Mouse (Mus musculus) forebrain, embryonic 13.5 days (tissue): Measurements from ENCODE around the gene Akt2. TPM values are rescaled to one million over a fixed set of nuclear protein-coding genes. Genes with fewer than 3 reads are reported as not detected.
A peak's percentile ranks its signal among the peaks of the same experiment; 100 is the strongest.

ENCODE experiments used
- ATAC-seq: fragments of 200-750 bp; cut with Nextera tagmentation; 2 replicates; pipeline ENCODE4 v1.8.0; 2017
- H3K27ac ChIP-seq: fragments of 300-500 bp; sonication (generic); 2 replicates; pipeline ENCODE4 v1.5.1; 2015; ENCODE audit warnings: inconsistent platforms, mild to moderate bottlenecking, moderate library complexity
- H3K27me3 ChIP-seq: fragments of 300-500 bp; sonication (generic); 2 replicates; pipeline ENCODE4 v1.6.1; 2015; ENCODE audit warnings: mild to moderate bottlenecking, inconsistent platforms
- H3K36me3 ChIP-seq: fragments of 300-500 bp; sonication (generic); 2 replicates; pipeline ENCODE4 v1.6.1; 2015; ENCODE audit warnings: mild to moderate bottlenecking, inconsistent platforms; ENCODE audit not compliant: poor library complexity, severe bottlenecking
- H3K4me1 ChIP-seq: fragments of 300-500 bp; sonication (generic); 2 replicates; pipeline ENCODE4 v1.6.1; 2015; ENCODE audit warnings: inconsistent platforms
- H3K4me2 ChIP-seq: fragments of 300-500 bp; sonication (generic); 2 replicates; pipeline ENCODE4 v1.6.1; 2015; ENCODE audit warnings: inconsistent platforms, mild to moderate bottlenecking, moderate library complexity
- H3K4me3 ChIP-seq: fragments of 300-500 bp; sonication (generic); 2 replicates; pipeline ENCODE4 v1.5.1; 2015; ENCODE audit warnings: mild to moderate bottlenecking, inconsistent platforms
- H3K9ac ChIP-seq: fragments of 300-500 bp; sonication (generic); 2 replicates; pipeline ENCODE4 v1.6.1; 2015; ENCODE audit warnings: mild to moderate bottlenecking, inconsistent platforms
- H3K9me3 ChIP-seq: fragments of 300-500 bp; sonication (generic); replicated peaks from 2 replicates; pipeline ENCODE4 v1.6.1; 2016; ENCODE audit warnings: inconsistent platforms
- WGBS: fragments of 180-500 bp; shearing (Covaris S2); methylation state at CpG from one replicate; pipeline ENCODE4 v1.1.7; 2015; 5-methylcytosine and 5-hydroxymethylcytosine counted together
- polyA plus RNA-seq: library from polyadenylated mRNA; unstranded; fragments of >200 nt; fragmentation: Nextera tagmentation; extraction: Ambion mirVana; gene quantifications from 2 replicates; pipeline ENCODE4 v1.2.1, GENCODE M21; 2015

The Akt2 gene
- 75.2 and 82.2 TPM in 2 replicates for polyA plus RNA-seq

DNA sequence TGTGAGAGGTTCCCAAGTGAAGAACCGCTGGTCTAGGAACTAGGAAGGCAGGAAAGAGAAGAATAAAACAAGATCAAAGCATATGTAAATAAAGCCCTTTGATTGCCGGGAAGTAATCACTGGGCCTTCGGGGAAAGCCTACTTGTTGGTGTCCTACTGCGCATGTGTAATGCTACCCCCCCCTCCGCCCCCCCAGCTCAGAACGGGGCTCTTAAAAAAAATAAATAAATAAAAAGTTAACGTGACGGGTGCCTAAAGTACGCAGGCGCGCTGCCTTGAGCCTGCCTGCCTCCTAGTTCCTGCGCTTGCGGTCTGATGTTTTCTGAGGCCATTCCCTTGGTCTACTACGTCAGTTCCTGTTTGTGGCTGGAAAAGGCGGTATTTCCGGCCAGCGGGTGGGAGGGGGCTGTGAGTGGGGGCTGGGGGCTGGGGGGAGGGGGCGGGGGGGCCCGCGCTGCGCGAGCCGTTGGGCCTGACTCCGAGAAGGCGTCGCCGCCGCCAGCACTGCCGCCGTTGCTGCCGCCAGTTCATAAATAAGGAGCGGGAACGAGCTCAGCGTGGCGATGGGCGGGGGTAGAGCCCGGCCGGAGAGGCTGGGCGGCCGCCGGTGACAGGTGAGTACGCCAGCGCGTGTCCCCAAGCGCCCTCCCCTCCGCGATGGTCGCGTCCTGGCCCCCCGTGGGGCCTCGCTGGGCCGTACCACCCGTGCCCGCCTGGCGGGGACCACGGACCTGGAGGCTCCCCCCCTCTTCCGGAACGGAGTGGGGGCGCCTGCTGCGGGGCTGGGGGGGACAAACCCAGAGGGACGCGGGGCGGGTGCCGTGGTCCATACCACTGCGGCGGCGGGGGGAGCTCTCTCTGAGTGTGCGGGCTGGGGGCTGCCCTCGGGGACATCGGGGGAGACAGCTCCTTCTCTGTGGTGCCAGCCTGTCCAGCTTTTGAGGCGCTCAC lies at the start of gene Akt2:
Gene Akt2, plus strand, starts transcription at position 287 of the 951 bp plus-strand sequence.
- H3K9ac ChIP-seq = peak within 1 kb of the TSS; percentile 93
- no peaks in the 10 kb centered on the region for H3K27me3 ChIP-seq
- peaks cover 25% of the 10 kb centered on the region for H3K4me1 ChIP-seq
- H3K36me3 ChIP-seq = 0 out of 2 replicates have a peak, but pooled peaks cover 3% of the 10 kb centered on the region
- WGBS = under 1% methylated on average over 61 of the region's 71 CpGs
- peak; percentile 96 for ATAC-seq
- peak within 1 kb of the TSS; percentile 74 for H3K4me3 ChIP-seq
- H3K27ac ChIP-seq = peak within 1 kb of the TSS; percentile 98
- peak within 1 kb of the TSS; percentile 80 for H3K4me2 ChIP-seq
- no peaks in the 10 kb centered on the region for H3K9me3 ChIP-seq

DNA sequence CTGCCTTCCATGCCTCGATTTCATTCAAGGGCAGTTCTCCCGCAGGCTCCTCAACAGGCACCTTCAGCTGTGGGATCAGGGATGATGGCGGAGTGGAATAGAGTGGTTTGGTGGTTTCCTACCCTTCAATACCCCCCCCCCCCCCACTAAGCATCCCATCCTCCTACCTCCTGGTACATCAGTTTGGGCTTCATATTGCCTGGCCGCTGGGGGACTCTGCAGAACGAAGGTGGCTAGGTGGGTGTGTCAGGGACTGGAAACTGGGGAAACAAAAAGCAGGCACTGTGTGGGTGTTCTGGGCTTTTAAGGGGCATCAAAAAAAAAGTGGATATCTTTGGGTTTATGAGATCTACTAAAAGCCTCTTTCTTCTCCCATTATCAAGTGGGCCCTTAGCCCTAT lies 49.4 kb upstream of the Akt2 start:
- Histone ChIP-seq H3K27me3 (no peaks in the 10 kb centered on the region), H3K4me2 (peak overlapping the region; percentile 77), H3K27ac (peak overlapping the region; percentile 25; the same call in 1 of the 2 replicates), H3K9ac (peak overlapping the region; percentile 71), H3K4me3 (peak overlapping the region; percentile 48), H3K36me3 (peaks cover 35% of the 10 kb centered on the region), H3K4me1 (peaks cover 16% of the 10 kb centered on the region), H3K9me3 (no peaks in the 10 kb centered on the region)
- ATAC-seq = no peak
- 65% methylated on average over 5 of the region's 5 CpGs for WGBS

- WGBS = 3% methylated on average over 30 of the region's 30 CpGs
- ATAC-seq = peak; percentile 96
- Histone ChIP-seq H3K9ac (peak overlapping the region; percentile 71), H3K27ac (no peak overlapping the region), H3K4me3 (peak overlapping the region; percentile 48), H3K4me1 (peaks cover 16% of the 10 kb centered on the region), H3K9me3 (no peaks in the 10 kb centered on the region), H3K36me3 (peaks cover 29% of the 10 kb centered on the region), H3K27me3 (no peaks in the 10 kb centered on the region), H3K4me2 (peak overlapping the region; percentile 77)
Observed at GRCm38 (mm10) chr7:27542392-27543033, 48.8 kb upstream of the Akt2 start.

DNA sequence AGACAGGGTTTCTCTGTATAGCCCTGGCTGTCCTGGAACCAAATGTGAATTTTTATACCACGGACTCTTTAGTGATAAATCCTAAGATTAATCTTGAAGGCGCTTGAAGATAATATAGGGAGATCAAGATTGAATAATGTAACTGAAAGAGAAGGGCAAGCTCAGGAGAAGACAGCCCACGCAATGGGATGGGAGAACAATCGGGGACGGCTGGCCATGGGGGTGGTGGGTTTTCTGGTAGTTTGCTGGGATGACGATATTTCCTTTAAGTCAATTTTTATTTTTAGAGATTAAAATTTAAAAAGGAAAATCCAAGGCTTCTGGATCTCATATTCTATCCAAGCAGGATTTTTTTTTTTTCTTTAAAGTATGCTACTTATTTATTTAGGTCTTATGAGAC lies 48.3 kb upstream of the Akt2 start:
- Histone ChIP-seq H3K9ac (peak overlapping the region; percentile 71), H3K4me1 (peaks cover 16% of the 10 kb centered on the region), H3K27me3 (no peaks in the 10 kb centered on the region), H3K4me3 (peak overlapping the region; percentile 48), H3K4me2 (peak overlapping the region; percentile 77), H3K27ac (no peak overlapping the region), H3K36me3 (peaks cover 24% of the 10 kb centered on the region), H3K9me3 (no peaks in the 10 kb centered on the region)
- peak; percentile 9; the same call in 1 of the 2 replicates for ATAC-seq
- WGBS = 58% methylated on average over 6 of the region's 6 CpGs

DNA sequence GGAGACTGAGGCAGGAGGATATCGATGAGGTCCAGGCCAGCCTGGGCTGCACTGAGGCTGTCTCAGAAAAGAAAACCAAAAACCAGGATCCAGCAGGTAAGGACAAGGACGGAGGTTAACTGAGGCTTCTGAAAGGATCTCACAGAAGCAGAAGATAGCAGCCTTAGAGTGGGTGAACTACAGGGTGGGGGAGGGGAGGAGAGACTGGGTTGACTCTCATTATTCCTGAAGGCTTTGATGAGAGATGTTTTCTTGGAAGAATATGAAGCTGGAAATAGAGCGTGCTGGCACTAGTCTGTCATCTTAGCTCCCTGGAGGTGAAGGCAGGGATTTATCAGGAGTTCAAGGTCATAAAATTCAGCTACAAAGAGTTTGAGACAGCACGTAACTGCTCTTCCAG lies 47.5 kb upstream of the Akt2 start:
- H3K27ac ChIP-seq = no peak overlapping the region
- WGBS = 93% methylated on average over 4 of the region's 4 CpGs
- no peak overlapping the region for H3K4me2 ChIP-seq
- H3K9me3 ChIP-seq = no peaks in the 10 kb centered on the region
- no peaks in the 10 kb centered on the region for H3K27me3 ChIP-seq
- H3K9ac ChIP-seq = no peak overlapping the region
- H3K4me1 ChIP-seq = peaks cover 16% of the 10 kb centered on the region
- no peak for ATAC-seq
- no peak overlapping the region for H3K4me3 ChIP-seq
- peaks cover 19% of the 10 kb centered on the region for H3K36me3 ChIP-seq

DNA sequence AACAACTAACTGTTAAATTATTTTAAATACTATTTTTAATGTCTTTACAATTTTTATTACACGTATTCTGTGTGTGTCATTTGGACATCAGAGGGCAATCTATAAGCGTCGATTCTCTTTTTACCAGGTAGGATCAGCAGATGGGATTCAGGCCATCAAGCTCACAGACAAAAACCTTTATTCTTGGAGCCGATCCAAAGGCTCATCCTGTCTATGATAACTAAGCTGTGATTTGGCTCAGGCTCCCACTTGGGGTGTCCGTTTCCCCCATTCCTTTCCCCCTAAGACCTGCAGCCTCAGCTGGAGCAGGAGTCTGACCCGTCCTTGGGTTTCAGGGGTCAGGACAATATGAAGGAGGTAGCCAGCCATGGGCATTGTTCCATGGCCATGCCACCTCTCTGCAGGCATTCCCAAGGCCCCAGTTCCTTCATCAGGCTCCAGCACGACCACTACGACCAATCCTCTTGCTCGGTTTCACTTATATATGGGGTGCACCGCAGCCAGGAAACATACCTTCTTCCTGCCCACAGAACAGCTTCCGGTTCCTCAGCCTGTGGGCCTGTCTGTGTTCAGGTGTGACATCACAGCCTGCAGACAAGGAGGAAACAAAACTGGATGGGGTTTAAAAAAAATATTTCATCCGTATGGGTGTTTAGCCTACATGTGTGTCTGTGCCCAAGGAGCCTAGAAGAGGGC lies 46.5 kb upstream of the Akt2 start:
- ATAC-seq = no peak
- Histone ChIP-seq H3K4me3 (no peak overlapping the region), H3K27me3 (no peaks in the 10 kb centered on the region), H3K4me1 (peaks cover 16% of the 10 kb centered on the region), H3K4me2 (no peak overlapping the region), H3K9me3 (no peaks in the 10 kb centered on the region), H3K9ac (no peak overlapping the region), H3K27ac (no peak overlapping the region), H3K36me3 (0 out of 2 replicates have a peak, but pooled peaks cover 9% of the 10 kb centered on the region)
- WGBS = 89% methylated on average over 12 of the region's 12 CpGs

- H3K9me3 ChIP-seq = no peaks in the 10 kb centered on the region
- 84% methylated on average over 6 of the region's 6 CpGs for WGBS
- no peak overlapping the region for H3K4me3 ChIP-seq
- H3K9ac ChIP-seq = no peak overlapping the region
- no peaks in the 10 kb centered on the region for H3K27me3 ChIP-seq
- H3K4me2 ChIP-seq = no peak overlapping the region
- H3K4me1 ChIP-seq = peaks cover 21% of the 10 kb centered on the region
- no peak for ATAC-seq
- no peak overlapping the region for H3K27ac ChIP-seq
- no peaks in the 10 kb centered on the region for H3K36me3 ChIP-seq
Observed at GRCm38 (mm10) chr7:27549597-27549996, 41.8 kb upstream of the Akt2 start.

DNA sequence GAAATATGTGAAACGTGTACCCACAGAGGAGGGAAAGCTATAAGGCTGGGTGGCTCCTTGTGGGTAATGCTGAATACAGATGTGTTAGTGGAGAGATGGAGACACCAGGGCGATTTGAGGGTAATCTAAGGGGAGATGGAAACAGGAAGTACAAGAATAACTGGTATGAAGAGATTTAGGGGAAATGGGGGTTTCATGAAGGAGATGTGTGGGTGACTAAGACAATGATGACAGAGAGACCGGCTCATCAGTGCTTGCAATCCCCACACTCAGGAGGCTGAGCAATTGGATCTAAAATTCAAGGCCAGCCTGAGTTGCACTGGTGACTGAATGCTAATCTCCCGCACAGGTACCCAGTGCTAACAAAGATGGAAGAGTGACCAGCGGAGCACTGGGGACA lies 39.3 kb upstream of the Akt2 start:
- Histone ChIP-seq H3K27me3 (no peaks in the 10 kb centered on the region), H3K27ac (no peak overlapping the region), H3K4me2 (peak overlapping the region; percentile 86), H3K9me3 (no peaks in the 10 kb centered on the region), H3K4me1 (peaks cover 25% of the 10 kb centered on the region), H3K4me3 (peak overlapping the region; percentile 81), H3K36me3 (peaks cover 14% of the 10 kb centered on the region), H3K9ac (peak overlapping the region; percentile 80; the same call in 1 of the 2 replicates)
- 58% methylated on average over 5 of the region's 5 CpGs for WGBS
- ATAC-seq = no peak

DNA sequence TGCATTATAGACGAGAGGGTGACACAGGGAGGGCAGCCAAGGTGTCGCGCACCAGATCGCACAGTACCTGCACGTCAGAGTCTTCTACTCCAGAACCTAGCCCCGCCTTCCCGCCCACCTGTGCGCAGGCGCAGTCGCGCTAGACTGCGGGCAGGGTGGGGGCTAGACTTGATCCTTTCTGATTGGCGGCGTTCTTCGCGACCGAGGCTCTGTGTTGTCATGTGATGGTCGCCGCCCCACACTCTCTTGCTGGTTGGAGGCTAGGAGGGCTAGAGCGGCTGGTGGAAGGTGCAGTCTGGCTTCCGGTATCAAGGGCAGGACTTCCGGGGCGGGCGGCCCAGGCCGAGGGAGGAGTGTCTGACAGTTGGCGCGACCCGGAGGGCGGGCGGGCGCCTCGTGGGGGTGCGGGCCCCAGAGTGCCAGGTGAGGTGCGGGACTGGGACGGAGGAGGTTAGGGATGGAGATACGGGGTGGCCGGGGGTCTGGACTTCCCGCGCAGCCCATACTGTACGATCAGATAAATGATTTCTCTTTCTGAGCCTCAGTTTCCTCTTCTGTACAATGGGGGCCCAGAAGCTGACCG lies 38.3 kb upstream of the Akt2 start, which contains the start of the genes Pld3 and 2310022A10Rik:
Gene Pld3, minus strand, starts transcription at position 288 of the 583 bp plus-strand sequence.
Gene 2310022A10Rik, plus strand, starts transcription at position 303 of the 583 bp plus-strand sequence.
- Histone ChIP-seq H3K9me3 (no peaks in the 10 kb centered on the region), H3K4me2 (peak within 1 kb of the TSS; percentile 86), H3K4me1 (peaks cover 25% of the 10 kb centered on the region), H3K9ac (peak within 1 kb of the TSS; percentile 80), H3K27ac (no peak within 1 kb of the TSS), H3K36me3 (peaks cover 14% of the 10 kb centered on the region), H3K4me3 (peak within 1 kb of the TSS; percentile 81), H3K27me3 (no peaks in the 10 kb centered on the region)
- peak; percentile 100 for ATAC-seq
- under 1% methylated on average over 41 of the region's 41 CpGs for WGBS

DNA sequence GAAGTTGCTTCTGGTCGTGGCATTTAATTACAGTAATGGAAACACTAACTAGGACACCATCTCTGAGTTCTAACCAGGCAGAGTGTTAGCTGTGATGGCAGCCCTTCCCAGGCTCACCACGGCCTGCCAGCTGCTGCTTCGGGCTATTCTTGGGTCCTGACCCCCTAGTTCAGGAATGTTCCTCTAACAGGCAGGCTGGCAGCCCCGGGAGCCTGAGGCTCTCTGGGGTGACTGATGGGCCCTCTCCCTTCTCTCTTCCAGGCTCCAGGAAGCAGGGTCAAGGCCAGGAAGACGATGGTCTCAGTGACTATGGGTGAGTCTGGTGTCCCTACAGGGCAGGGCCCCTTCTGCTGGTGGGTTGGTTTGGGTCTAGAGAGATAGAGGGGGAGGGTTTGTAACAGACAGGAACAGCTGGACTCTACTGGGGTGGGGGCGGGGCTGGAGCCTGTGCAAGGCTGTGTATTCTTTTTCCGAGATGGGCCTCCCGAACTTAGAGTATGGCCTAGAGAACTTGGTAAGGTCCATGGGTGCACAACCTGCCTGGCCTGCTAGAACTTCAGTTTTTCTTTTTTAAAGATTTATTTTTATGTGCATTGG lies 31.0 kb upstream of the Akt2 start:
- ATAC-seq = no peak
- Histone ChIP-seq H3K4me1 (no peaks in the 10 kb centered on the region), H3K9me3 (no peaks in the 10 kb centered on the region), H3K4me3 (no peak overlapping the region), H3K36me3 (peaks cover 72% of the 10 kb centered on the region), H3K27ac (no peak overlapping the region), H3K27me3 (no peaks in the 10 kb centered on the region), H3K9ac (no peak overlapping the region), H3K4me2 (no peak overlapping the region)
- WGBS = 81% methylated on average over 8 of the region's 8 CpGs

DNA sequence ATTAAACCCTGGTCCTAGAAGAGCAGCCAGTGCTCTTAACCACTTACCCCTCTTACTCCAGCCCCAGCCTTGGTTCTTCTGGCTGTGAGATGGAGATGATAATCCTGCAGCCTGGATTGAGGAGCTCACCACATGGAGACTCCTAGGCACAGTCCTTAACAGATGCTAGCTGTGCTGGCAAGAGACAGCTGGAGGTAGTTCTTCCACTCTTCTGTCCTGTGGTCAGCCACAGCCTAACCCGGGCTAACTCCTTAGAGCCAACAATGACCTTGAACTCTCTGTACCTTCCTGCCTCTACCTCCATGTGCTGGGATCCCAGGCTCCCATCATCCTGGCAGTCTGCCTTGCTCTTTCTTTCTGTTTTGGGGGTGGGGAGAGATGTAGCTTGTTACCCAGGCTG lies 30.4 kb upstream of the Akt2 start:
- H3K27ac ChIP-seq = no peak overlapping the region
- H3K4me2 ChIP-seq = no peak overlapping the region
- no peaks in the 10 kb centered on the region for H3K4me1 ChIP-seq
- H3K9ac ChIP-seq = no peak overlapping the region
- H3K27me3 ChIP-seq = no peaks in the 10 kb centered on the region
- H3K4me3 ChIP-seq = no peak overlapping the region
- H3K9me3 ChIP-seq = no peaks in the 10 kb centered on the region
- no peak for ATAC-seq
- peaks cover 73% of the 10 kb centered on the region for H3K36me3 ChIP-seq
- WGBS = 100% methylated on average over 1 of the region's 1 CpGs
